Mouse (Mus musculus) adrenal gland, postnatal 4 days (tissue): ENCODE results near the gene Med9. TPM values are rescaled to one million over a fixed set of nuclear protein-coding genes. Genes with fewer than 3 reads are reported as not detected.

Experiments used
- DNase-seq, 2 experiments: peaks; one replicate each; pipeline ENCODE4 v3.0.0; 2021 to 2022; ENCODE audit warnings: low spot score in 2 of 2, mixed read lengths in 2 of 2
- long read RNA-seq, 2 experiments: library from polyadenylated mRNA; stranded (forward); transcript quantifications; one replicate each; pipeline ENCODE4 v2.0.0; 2021
- total RNA-seq, 2 experiments: library from RNA; stranded (reverse); gene quantifications; 2 replicates each; pipeline ENCODE4 v1.2.3; 2021

Gene Med9
- total RNA-seq, result 10 to 100 TPM; 36.5 to 41.0 TPM
- long read RNA-seq, experiment 1, transcript Med9-201 (2 exons, 1,920 nt), result major isoform, 53 of 77 reads
- long read RNA-seq, experiment 1, partial matches to known transcripts, result 0 of 77 reads
- long read RNA-seq, experiment 1, other reads (novel, unspliced or antisense), result 24 of 77 reads
- long read RNA-seq, experiment 2, transcript Med9-201 (2 exons, 1,920 nt), result major isoform, 62 of 86 reads
- long read RNA-seq, experiment 2, partial matches to known transcripts, result 24 of 86 reads
- long read RNA-seq, experiment 2, other reads (novel, unspliced or antisense), result 0 of 86 reads

- DNase-seq, result peak; percentile 91 to 93
These were observed at the start of gene Med9 for GRCm38 (mm10) chr11:59947752-59948400. Gene Med9, plus strand, starts transcription at chr11:59948206.

GRCm38 (mm10) chr11:59899711-59900685, 48.0 kb upstream of the Med9 start:
- no peak for DNase-seq

DNA sequence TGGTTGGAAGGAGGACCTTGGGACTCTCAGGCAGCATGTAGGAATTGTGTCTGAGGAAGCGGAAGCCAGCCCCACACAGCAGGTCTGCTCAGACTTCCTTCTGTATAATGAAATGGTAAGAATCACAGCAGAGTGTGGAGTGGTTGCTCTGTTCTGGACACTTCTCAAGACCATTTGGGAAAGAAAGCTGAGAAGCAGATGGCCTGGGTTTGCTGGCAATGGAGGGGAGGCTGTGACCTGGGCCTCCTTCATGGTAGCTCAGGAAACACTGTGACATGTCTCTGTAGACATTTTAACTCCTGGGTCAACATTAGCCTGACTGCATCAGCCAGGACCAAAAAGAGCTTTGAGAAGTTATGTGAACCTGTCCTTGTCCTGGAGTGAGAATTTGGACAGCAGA, 47.0 kb upstream of the Med9 start:
- DNase-seq, result no peak

- DNase-seq, result no peak
These were observed 45.8 kb upstream of the Med9 start for GRCm38 (mm10) chr11:59902045-59902726.

GRCm38 (mm10) chr11:59906521-59907123, 41.4 kb upstream of the Med9 start:
- DNase-seq, result no peak

DNA sequence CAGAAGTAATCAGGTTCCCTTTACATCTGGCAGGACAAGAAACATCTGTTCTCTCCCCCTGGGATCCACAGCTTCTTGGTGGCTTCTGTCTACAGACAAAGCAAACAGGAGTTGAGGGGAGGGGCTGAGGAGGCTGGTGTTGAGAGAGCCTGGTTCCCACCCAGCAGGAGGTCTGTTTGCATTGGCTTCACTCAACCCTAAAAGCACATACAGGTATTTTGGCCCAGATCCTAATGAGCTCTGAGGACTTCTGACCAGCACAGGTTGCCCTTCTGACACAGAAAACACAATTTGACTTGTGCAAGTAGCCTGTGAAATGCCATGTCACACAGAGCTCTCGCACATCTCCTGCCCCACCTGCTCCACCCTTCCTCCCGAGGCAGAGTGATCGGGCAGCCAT, 39.6 kb upstream of the Med9 start:
- DNase-seq, result no peak

DNA sequence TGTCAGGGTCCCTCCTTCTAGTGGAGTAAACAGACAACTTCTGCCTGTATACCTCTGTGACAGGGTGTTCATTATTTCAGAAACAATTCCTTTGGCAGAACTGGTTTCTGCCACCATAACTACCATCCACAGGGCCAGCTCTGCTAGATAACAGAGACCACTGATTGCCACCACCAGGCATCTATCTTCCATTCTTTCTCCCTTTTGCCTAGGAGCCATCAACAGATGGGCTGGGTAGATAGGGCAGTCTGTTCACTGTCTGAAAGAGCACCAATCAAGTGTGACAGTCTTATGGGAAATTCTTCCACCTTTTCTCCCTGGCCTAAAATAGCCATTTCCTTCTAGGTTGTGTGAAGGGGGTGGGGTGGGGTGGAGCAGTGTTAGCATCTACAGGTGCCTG, 37.4 kb upstream of the Med9 start:
- no peak for DNase-seq

- DNase-seq, result no peak
These were observed 36.5 kb upstream of the Med9 start for GRCm38 (mm10) chr11:59911523-59911922.

- no peak for DNase-seq
These were observed 34.3 kb upstream of the Med9 start for GRCm38 (mm10) chr11:59913702-59914101.

DNA sequence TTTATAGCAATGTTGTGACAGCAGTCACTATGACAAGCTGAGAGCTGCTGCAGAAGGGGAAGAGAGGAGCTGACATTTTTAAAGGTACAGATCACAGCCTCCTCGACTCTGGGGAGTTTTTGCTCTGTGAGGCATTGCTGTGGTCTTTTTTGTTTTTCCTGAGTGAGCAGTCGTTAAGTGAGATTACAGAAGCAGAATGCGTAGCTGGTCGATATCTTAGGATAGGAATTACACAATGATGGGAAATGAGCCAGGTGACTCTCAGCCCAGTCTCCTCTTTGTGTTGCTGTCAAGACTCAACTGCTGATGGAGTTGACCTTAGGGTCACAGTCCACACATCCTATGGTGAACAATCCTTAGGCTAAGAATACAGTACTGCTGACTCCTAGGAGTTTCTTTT, 30.0 kb upstream of the Med9 start:
- no peak for DNase-seq

- no peak for DNase-seq
These were observed 28.6 kb upstream of the Med9 start for GRCm38 (mm10) chr11:59919401-59919800.

- DNase-seq, result no peak
These were observed 27.7 kb upstream of the Med9 start for GRCm38 (mm10) chr11:59920331-59920730.

DNA sequence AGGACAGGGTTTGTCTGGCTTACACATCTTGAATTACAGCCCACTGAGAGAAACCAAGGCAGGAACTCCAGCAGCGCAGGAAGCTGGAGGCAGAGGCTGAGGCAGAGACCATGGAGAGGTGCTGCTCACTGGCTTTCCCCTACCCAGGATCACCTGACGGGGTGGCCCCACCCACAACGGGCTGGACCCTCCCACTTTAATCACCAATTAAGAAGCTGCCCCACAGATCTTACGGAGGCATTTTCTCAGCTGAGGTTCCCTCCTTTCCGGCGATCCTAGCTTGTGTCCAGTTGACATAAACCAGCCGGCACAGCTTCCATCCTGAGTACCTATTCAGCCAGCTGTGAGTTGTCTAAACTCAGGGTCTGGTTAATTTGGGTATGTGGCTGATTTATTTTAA, 26.7 kb upstream of the Med9 start:
- DNase-seq, result no peak

GRCm38 (mm10) chr11:59930031-59930430, 18.0 kb upstream of the Med9 start:
- no peak for DNase-seq

DNA sequence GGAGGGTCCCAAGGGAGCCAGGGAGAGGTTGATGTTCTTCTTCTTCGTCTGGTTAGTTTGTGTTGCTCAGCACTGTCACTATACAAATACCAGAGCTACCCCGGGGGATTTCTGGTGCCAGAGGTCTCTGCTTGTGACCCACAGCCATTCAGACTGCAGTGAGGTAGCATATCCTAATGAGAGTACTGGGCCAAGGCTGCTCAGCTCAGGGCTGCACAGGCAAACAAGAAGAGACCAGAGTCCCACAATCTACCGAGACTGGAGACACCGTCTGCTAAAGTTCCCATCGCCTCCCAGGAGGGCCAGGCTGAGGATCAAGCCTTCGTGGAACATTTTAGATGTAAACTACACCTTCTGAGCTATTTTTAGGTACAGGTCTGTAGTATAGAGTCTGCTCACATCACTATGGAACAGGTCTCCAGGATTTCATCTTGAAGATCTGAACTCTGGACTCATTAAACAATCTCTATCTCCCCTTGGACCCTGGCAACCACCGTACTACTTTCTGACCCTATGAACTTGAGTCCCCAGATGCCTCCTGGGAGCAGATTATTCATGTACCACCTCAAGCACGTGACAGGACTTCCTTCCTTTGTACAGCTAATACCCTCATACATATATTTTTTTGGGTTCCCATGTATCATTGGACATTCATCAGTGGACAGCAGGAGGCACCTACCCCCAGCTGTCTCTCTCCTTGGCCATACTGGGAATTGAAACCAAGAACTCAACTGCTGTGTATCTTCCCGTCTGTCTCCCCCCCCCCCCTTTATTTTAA, 15.3 kb upstream of the Med9 start:
- no peak for DNase-seq

GRCm38 (mm10) chr11:59933943-59934342, 14.1 kb upstream of the Med9 start:
- no peak for DNase-seq

GRCm38 (mm10) chr11:59937023-59937422, 11.0 kb upstream of the Med9 start:
- no peak for DNase-seq

GRCm38 (mm10) chr11:59937615-59938014, 10.4 kb upstream of the Med9 start:
- no peak for DNase-seq

- DNase-seq, result no peak
These were observed 8.2 kb upstream of the Med9 start for GRCm38 (mm10) chr11:59939821-59940220.

GRCm38 (mm10) chr11:59940645-59941044, 7.4 kb upstream of the Med9 start:
- no peak for DNase-seq
